Mouse (Mus musculus) gastrocnemius, adult 18-20 months (tissue): Measurements from ENCODE around the gene Gm49673. TPM values are rescaled to one million over a fixed set of nuclear protein-coding genes. Genes with fewer than 3 reads are reported as not detected.
"Not testable (repeated sequence)": the region's sequence is repeated elsewhere in the genome, so short reads cannot be mapped to it uniquely, and the experiment has no call there.

Source experiments
- DNase-seq: peaks from one replicate; pipeline ENCODE4 v3.0.0; 2021; ENCODE audit warnings: low spot score
- long read RNA-seq, 2 experiments: library from polyadenylated mRNA; stranded (forward); transcript quantifications; one replicate each; pipeline ENCODE4 v2.0.0; 2021
- total RNA-seq, 2 experiments: library from RNA; stranded (reverse); gene quantifications; 2 replicates each; pipeline ENCODE4 v1.2.3; 2021

Gm49673 gene
- under 1 TPM; 0.11 to 0.50 TPM for total RNA-seq
- long read RNA-seq, experiment 1, partial matches to known transcripts = 13 of 17 reads
- long read RNA-seq, experiment 1, other reads (novel, unspliced or antisense) = 4 of 17 reads
- long read RNA-seq, experiment 2, partial matches to known transcripts = 10 of 13 reads
- long read RNA-seq, experiment 2, other reads (novel, unspliced or antisense) = 3 of 13 reads

- peak; percentile 26 for DNase-seq
Measured at GRCm38 (mm10) chr17:8147439-8148316, at the start of gene Gm49673, which contains the start of gene Rnaset2a. Gm49673 (minus strand) TSS chr17:8147788. Rnaset2a (minus strand) TSS chr17:8148097.

- DNase-seq = no peak
Measured at GRCm38 (mm10) chr17:8195685-8196376, 48.2 kb upstream of the Gm49673 start.

GRCm38 (mm10) chr17:8193678-8194077 lies 46.1 kb upstream of the Gm49673 start:
- no peak for DNase-seq

GRCm38 (mm10) chr17:8184217-8184616 lies 36.6 kb upstream of the Gm49673 start:
- no peak for DNase-seq

- DNase-seq = no peak
Measured at GRCm38 (mm10) chr17:8183815-8184214, 36.2 kb upstream of the Gm49673 start.

- no peak for DNase-seq
Measured at GRCm38 (mm10) chr17:8177090-8177489, 29.5 kb upstream of the Gm49673 start.

- no peak for DNase-seq
Measured at GRCm38 (mm10) chr17:8171081-8171480, 23.5 kb upstream of the Gm49673 start.

- DNase-seq = no peak
Measured at GRCm38 (mm10) chr17:8170331-8170730, 22.7 kb upstream of the Gm49673 start.

- peak; percentile 53 for DNase-seq
Measured at GRCm38 (mm10) chr17:8167436-8167835, 19.8 kb upstream of the Gm49673 start.

- DNase-seq = not testable (repeated sequence)
Measured at GRCm38 (mm10) chr17:8166454-8166853, 18.9 kb upstream of the Gm49673 start.

GRCm38 (mm10) chr17:8165977-8166376 lies 18.4 kb upstream of the Gm49673 start:
- DNase-seq = not testable (repeated sequence)

GRCm38 (mm10) chr17:8165608-8165945 lies 18.0 kb upstream of the Gm49673 start:
- peak; percentile 15 for DNase-seq

- peak; percentile 73 for DNase-seq
Measured at GRCm38 (mm10) chr17:8164701-8165607, 17.4 kb upstream of the Gm49673 start, which contains the start of gene Fgfr1op. Fgfr1op (plus strand) TSS chr17:8165501.

- not testable (repeated sequence) for DNase-seq
Measured at GRCm38 (mm10) chr17:8160969-8161368, 13.4 kb upstream of the Gm49673 start.

GRCm38 (mm10) chr17:8158627-8159026 lies 11.0 kb upstream of the Gm49673 start:
- not testable (repeated sequence) for DNase-seq

GRCm38 (mm10) chr17:8155982-8156381 lies 8.4 kb upstream of the Gm49673 start:
- DNase-seq = not testable (repeated sequence)

- not testable (repeated sequence) for DNase-seq
Measured at GRCm38 (mm10) chr17:8155010-8155409, 7.4 kb upstream of the Gm49673 start.

GRCm38 (mm10) chr17:8146931-8147330 lies 657 bp downstream of the Gm49673 start:
- peak; percentile 29 for DNase-seq

- DNase-seq = peak; percentile 19
Measured at GRCm38 (mm10) chr17:8143802-8144673, 3.5 kb downstream of the Gm49673 start.

GRCm38 (mm10) chr17:8140210-8140609 lies 7.4 kb downstream of the Gm49673 start:
- not testable (repeated sequence) for DNase-seq
